Mouse (Mus musculus): ENCODE measurements around the gene Cyp2c23. TPM values are rescaled to one million over a fixed set of nuclear protein-coding genes. Genes with fewer than 3 reads are reported as not detected.

Gene Cyp2c23
- total RNA-seq, 1 experiment = 0.31 TPM

GRCm38 (mm10) chr19:44000061-44000460 lies 28.9 kb downstream of the Cyp2c23 start:
- H3K4me3 ChIP-seq (ENCODE audit: insufficient read depth in 1 of 2, low read depth in 1 of 2, low read length in 2 of 2, poor library complexity in 1 of 2, severe bottlenecking in 1 of 2) = no peak overlapping the region
- no peak overlapping the region for H3K9ac ChIP-seq (ENCODE audit: insufficient read depth, low read depth, low read length, poor library complexity, severe bottlenecking)
- no peak overlapping the region for H3K27ac ChIP-seq (ENCODE audit: insufficient read depth, low read depth, low read length, poor library complexity, severe bottlenecking)
- no peaks in the 10 kb centered on the region for H3K4me1 ChIP-seq (ENCODE audit: control insufficient read depth in 2 of 2, insufficient read depth in 2 of 2, low read length in 2 of 2, poor library complexity in 1 of 2)
- in situ Hi-C loops (cut with MboI; ENCODE audit: low sequenced_read_pairs in 2 of 2, unreplicated experiment in 2 of 2) = no loop called here
- no peak for TF ChIP-seq MAFK (IDR thresholded peaks at IDR 0.05; ENCODE audit: insufficient read depth, low read depth, low read length)
- no peak for TF ChIP-seq HCFC1 (IDR thresholded peaks at IDR 0.05; ENCODE audit: borderline replicate concordance, insufficient read depth, low read length)
- TF ChIP-seq ZNF384 (IDR thresholded peaks at IDR 0.05; ENCODE audit: low read depth, low read length) = no peak
- TF ChIP-seq CHD2 (IDR thresholded peaks at IDR 0.05; ENCODE audit: low read depth, low read length) = no peak
- no peak for TF ChIP-seq ZC3H11A (IDR thresholded peaks at IDR 0.05; ENCODE audit: borderline replicate concordance, low read depth, low read length)
- no peaks in the 10 kb centered on the region for H3K9me3 ChIP-seq (ENCODE audit: control insufficient read depth, insufficient read depth, low read depth, low read length)
- no peak for DNase-seq (ENCODE audit: low read depth, low spot score)
- H3K36me3 ChIP-seq (ENCODE audit: control insufficient read depth, insufficient read depth, low read length, poor library complexity, severe bottlenecking) = no peaks in the 10 kb centered on the region

GRCm38 (mm10) chr19:43998802-43999527 lies 30.0 kb downstream of the Cyp2c23 start:
- Histone ChIP-seq H3K27ac (ENCODE audit: insufficient read depth, low read depth, low read length, poor library complexity, severe bottlenecking) (no peak overlapping the region), H3K9me3 (ENCODE audit: control insufficient read depth, insufficient read depth, low read depth, low read length) (no peaks in the 10 kb centered on the region), H3K4me1 (ENCODE audit: control insufficient read depth in 2 of 2, insufficient read depth in 2 of 2, low read length in 2 of 2, poor library complexity in 1 of 2) (no peaks in the 10 kb centered on the region), H3K4me3 (ENCODE audit: insufficient read depth in 1 of 2, low read depth in 1 of 2, low read length in 2 of 2, poor library complexity in 1 of 2, severe bottlenecking in 1 of 2) (no peak overlapping the region), H3K9ac (ENCODE audit: insufficient read depth, low read depth, low read length, poor library complexity, severe bottlenecking) (no peak overlapping the region), H3K36me3 (ENCODE audit: control insufficient read depth, insufficient read depth, low read length, poor library complexity, severe bottlenecking) (no peaks in the 10 kb centered on the region)
- no peak for DNase-seq (ENCODE audit: low read depth, low spot score)
- TF ChIP-seq HCFC1 (IDR thresholded peaks at IDR 0.05; ENCODE audit: borderline replicate concordance, insufficient read depth, low read length) (no peak), CHD2 (IDR thresholded peaks at IDR 0.05; ENCODE audit: low read depth, low read length) (no peak), ZC3H11A (IDR thresholded peaks at IDR 0.05; ENCODE audit: borderline replicate concordance, low read depth, low read length) (no peak), ZNF384 (IDR thresholded peaks at IDR 0.05; ENCODE audit: low read depth, low read length) (no peak)
- in situ Hi-C loops (cut with MboI; ENCODE audit: low sequenced_read_pairs in 2 of 2, unreplicated experiment in 2 of 2) = no loop called here

- TF ChIP-seq ZC3H11A (IDR thresholded peaks at IDR 0.05; ENCODE audit: borderline replicate concordance, low read depth, low read length) (no peak), CHD2 (IDR thresholded peaks at IDR 0.05; ENCODE audit: low read depth, low read length) (no peak), MAFK (IDR thresholded peaks at IDR 0.05; ENCODE audit: insufficient read depth, low read depth, low read length) (no peak)
- DNase-seq (ENCODE audit: low read depth, low spot score) = no peak
- no peaks in the 10 kb centered on the region for H3K9me3 ChIP-seq (ENCODE audit: control insufficient read depth, insufficient read depth, low read depth, low read length)
- H3K9ac ChIP-seq (ENCODE audit: insufficient read depth, low read depth, low read length, poor library complexity, severe bottlenecking) = no peak overlapping the region
- no peak overlapping the region for H3K27ac ChIP-seq (ENCODE audit: insufficient read depth, low read depth, low read length, poor library complexity, severe bottlenecking)
- in situ Hi-C loops (cut with MboI; ENCODE audit: low sequenced_read_pairs in 2 of 2, unreplicated experiment in 2 of 2) = no loop called here
- H3K36me3 ChIP-seq (ENCODE audit: control insufficient read depth, insufficient read depth, low read length, poor library complexity, severe bottlenecking) = no peaks in the 10 kb centered on the region
- H3K4me3 ChIP-seq (ENCODE audit: insufficient read depth in 1 of 2, low read depth in 1 of 2, low read length in 2 of 2, poor library complexity in 1 of 2, severe bottlenecking in 1 of 2) = 0 out of 4 replicates have a peak overlapping the region, but pooled peaks of 1 of the 2 experiments have one; percentile 43
- H3K4me1 ChIP-seq (ENCODE audit: control insufficient read depth in 2 of 2, insufficient read depth in 2 of 2, low read length in 2 of 2, poor library complexity in 1 of 2) = no peaks in the 10 kb centered on the region
Observed at GRCm38 (mm10) chr19:43998101-43998500, 30.9 kb downstream of the Cyp2c23 start.

GRCm38 (mm10) chr19:43995427-43995826 lies 33.6 kb downstream of the Cyp2c23 start:
- TF ChIP-seq ZNF384 (IDR thresholded peaks at IDR 0.05; ENCODE audit: low read depth, low read length) (no peak), MAFK (IDR thresholded peaks at IDR 0.05; ENCODE audit: insufficient read depth, low read depth, low read length) (no peak), ZC3H11A (IDR thresholded peaks at IDR 0.05; ENCODE audit: borderline replicate concordance, low read depth, low read length) (no peak), CHD2 (IDR thresholded peaks at IDR 0.05; ENCODE audit: low read depth, low read length) (no peak), HCFC1 (IDR thresholded peaks at IDR 0.05; ENCODE audit: borderline replicate concordance, insufficient read depth, low read length) (no peak)

More at GRCm38 (mm10) chr19:43995427-43995826, 33.6 kb downstream of the Cyp2c23 start:
- in situ Hi-C loops (cut with MboI; ENCODE audit: low sequenced_read_pairs in 2 of 2, unreplicated experiment in 2 of 2) = no loop called here
- Histone ChIP-seq H3K4me1 (ENCODE audit: control insufficient read depth in 2 of 2, insufficient read depth in 2 of 2, low read length in 2 of 2, poor library complexity in 1 of 2) (no peaks in the 10 kb centered on the region), H3K36me3 (ENCODE audit: control insufficient read depth, insufficient read depth, low read length, poor library complexity, severe bottlenecking) (no peaks in the 10 kb centered on the region), H3K9ac (ENCODE audit: insufficient read depth, low read depth, low read length, poor library complexity, severe bottlenecking) (no peak overlapping the region), H3K4me3 (ENCODE audit: insufficient read depth in 1 of 2, low read depth in 1 of 2, low read length in 2 of 2, poor library complexity in 1 of 2, severe bottlenecking in 1 of 2) (no peak overlapping the region), H3K9me3 (ENCODE audit: control insufficient read depth, insufficient read depth, low read depth, low read length) (no peaks in the 10 kb centered on the region), H3K27ac (ENCODE audit: insufficient read depth, low read depth, low read length, poor library complexity, severe bottlenecking) (no peak overlapping the region)
- no peak for DNase-seq (ENCODE audit: low read depth, low spot score)
